Mouse (Mus musculus): ENCODE data around the gene Cnp. TPM values are rescaled to one million over a fixed set of nuclear protein-coding genes. Genes with fewer than 3 reads are reported as not detected.
A peak's percentile ranks its signal among the peaks of the same experiment; 100 is the strongest.

The Cnp gene
- polyA plus RNA-seq, 1 experiment from 2014 or later, result 53.2 TPM

GRCm38 (mm10) chr11:100561748-100562147 lies 13.0 kb upstream of the Cnp start:
- no peak overlapping the region for H3K9ac ChIP-seq
- no peaks in the 10 kb centered on the region for H3K27me3 ChIP-seq
- H3K27ac ChIP-seq (replicated peaks), result no peak overlapping the region
- WGBS, result 60% methylated on average over 5 of the region's 5 CpGs
- H3K4me2 ChIP-seq, result no peak overlapping the region
- no peak overlapping the region for H3K4me3 ChIP-seq
- no peaks in the 10 kb centered on the region for H3K36me3 ChIP-seq
- ATAC-seq (ENCODE audit: low read depth), result no peak
- H3K9me3 ChIP-seq, result no peaks in the 10 kb centered on the region
- H3K4me1 ChIP-seq (replicated peaks), result no peaks in the 10 kb centered on the region

- Histone ChIP-seq H3K36me3 (no peaks in the 10 kb centered on the region), H3K4me1 (replicated peaks) (no peaks in the 10 kb centered on the region)
- whole genome bisulfite sequencing, result 80% methylated on average over 15 of the region's 15 CpGs
These were observed 10.4 kb upstream of the Cnp start for GRCm38 (mm10) chr11:100564297-100564696.

GRCm38 (mm10) chr11:100564703-100565102 lies 10.0 kb upstream of the Cnp start:
- no peaks in the 10 kb centered on the region for H3K27me3 ChIP-seq
- H3K9me3 ChIP-seq, result no peaks in the 10 kb centered on the region
- no peak overlapping the region for H3K9ac ChIP-seq
- H3K27ac ChIP-seq (replicated peaks), result no peak overlapping the region
- H3K4me1 ChIP-seq (replicated peaks), result no peaks in the 10 kb centered on the region
- no peak for ATAC-seq (ENCODE audit: low read depth)
- H3K36me3 ChIP-seq, result no peaks in the 10 kb centered on the region
- H3K4me3 ChIP-seq, result no peak overlapping the region
- 90% methylated on average over 6 of the region's 6 CpGs for WGBS
- no peak overlapping the region for H3K4me2 ChIP-seq

More at GRCm38 (mm10) chr11:100564297-100564696, 10.4 kb upstream of the Cnp start:
- H3K27ac ChIP-seq (replicated peaks), result no peak overlapping the region
- H3K4me2 ChIP-seq, result no peak overlapping the region
- H3K9me3 ChIP-seq, result no peaks in the 10 kb centered on the region
- no peak overlapping the region for H3K4me3 ChIP-seq
- ATAC-seq (ENCODE audit: low read depth), result no peak
- no peak overlapping the region for H3K9ac ChIP-seq
- H3K27me3 ChIP-seq, result no peaks in the 10 kb centered on the region

- H3K9me3 ChIP-seq, result no peaks in the 10 kb centered on the region
- H3K27me3 ChIP-seq, result peaks cover 10% of the 10 kb centered on the region; the same call in 1 of the 2 replicates
- H3K4me3 ChIP-seq, result no peak overlapping the region
- H3K36me3 ChIP-seq, result no peaks in the 10 kb centered on the region
- no peak overlapping the region for H3K4me2 ChIP-seq
- H3K27ac ChIP-seq (replicated peaks), result no peak overlapping the region
- no peak overlapping the region for H3K9ac ChIP-seq
- WGBS, result 78% methylated on average over 5 of the region's 5 CpGs
- no peak for ATAC-seq (ENCODE audit: low read depth)
- peaks cover 13% of the 10 kb centered on the region for H3K4me1 ChIP-seq (replicated peaks)
These were observed 7.5 kb upstream of the Cnp start for GRCm38 (mm10) chr11:100567229-100567628.

GRCm38 (mm10) chr11:100567815-100568245 lies 6.9 kb upstream of the Cnp start:
- ATAC-seq (ENCODE audit: low read depth), result no peak
- H3K27me3 ChIP-seq, result peaks cover 15% of the 10 kb centered on the region; the same call in 1 of the 2 replicates
- no peak overlapping the region for H3K4me3 ChIP-seq
- no peaks in the 10 kb centered on the region for H3K36me3 ChIP-seq
- peaks cover 13% of the 10 kb centered on the region for H3K4me1 ChIP-seq (replicated peaks)
- H3K9me3 ChIP-seq, result no peaks in the 10 kb centered on the region
- H3K27ac ChIP-seq (replicated peaks), result no peak overlapping the region
- no peak overlapping the region for H3K4me2 ChIP-seq
- no peak overlapping the region for H3K9ac ChIP-seq
- WGBS, result 57% methylated on average over 9 of the region's 9 CpGs

- WGBS, result 88% methylated on average over 8 of the region's 8 CpGs
- peaks cover 15% of the 10 kb centered on the region; the same call in 1 of the 2 replicates for H3K27me3 ChIP-seq
- H3K9me3 ChIP-seq, result no peaks in the 10 kb centered on the region
- ATAC-seq (ENCODE audit: low read depth), result no peak
- H3K4me2 ChIP-seq, result no peak overlapping the region
- H3K36me3 ChIP-seq, result no peaks in the 10 kb centered on the region
- no peak overlapping the region for H3K27ac ChIP-seq (replicated peaks)
- no peak overlapping the region for H3K9ac ChIP-seq
- peaks cover 13% of the 10 kb centered on the region for H3K4me1 ChIP-seq (replicated peaks)
- no peak overlapping the region for H3K4me3 ChIP-seq
These were observed 6.0 kb upstream of the Cnp start for GRCm38 (mm10) chr11:100568692-100569091.

- Histone ChIP-seq H3K4me1 (replicated peaks) (peaks cover 17% of the 10 kb centered on the region), H3K27me3 (peaks cover 15% of the 10 kb centered on the region; the same call in 1 of the 2 replicates), H3K36me3 (no peaks in the 10 kb centered on the region), H3K4me2 (no peak overlapping the region), H3K9ac (no peak overlapping the region), H3K9me3 (no peaks in the 10 kb centered on the region), H3K4me3 (no peak overlapping the region), H3K27ac (replicated peaks) (no peak overlapping the region)
- no peak for ATAC-seq (ENCODE audit: low read depth)
- WGBS, result 67% methylated on average over 9 of the region's 9 CpGs
These were observed 4.9 kb upstream of the Cnp start for GRCm38 (mm10) chr11:100569789-100570188.

GRCm38 (mm10) chr11:100570430-100571201 lies 4.1 kb upstream of the Cnp start:
- ATAC-seq (ENCODE audit: low read depth), result peak; percentile 54

GRCm38 (mm10) chr11:100571202-100571567 lies 3.5 kb upstream of the Cnp start:
- Histone ChIP-seq H3K27ac (replicated peaks) (no peak overlapping the region), H3K9ac (peak overlapping the region; percentile 64), H3K4me1 (replicated peaks) (peaks cover 31% of the 10 kb centered on the region), H3K4me3 (peak overlapping the region; percentile 25), H3K36me3 (no peaks in the 10 kb centered on the region), H3K9me3 (no peaks in the 10 kb centered on the region), H3K27me3 (peaks cover 15% of the 10 kb centered on the region; the same call in 1 of the 2 replicates), H3K4me2 (peak overlapping the region; percentile 59)
- 0 out of 2 replicates have a peak, but pooled peaks have one; percentile 43 for ATAC-seq (ENCODE audit: low read depth)
- WGBS, result 7% methylated on average over 16 of the region's 16 CpGs

More at GRCm38 (mm10) chr11:100570430-100571201, 4.1 kb upstream of the Cnp start:
- no peaks in the 10 kb centered on the region for H3K36me3 ChIP-seq
- peaks cover 15% of the 10 kb centered on the region; the same call in 1 of the 2 replicates for H3K27me3 ChIP-seq
- WGBS, result 7% methylated on average over 8 of the region's 8 CpGs
- peaks cover 25% of the 10 kb centered on the region for H3K4me1 ChIP-seq (replicated peaks)
- H3K9ac ChIP-seq, result peak overlapping the region; percentile 64
- no peaks in the 10 kb centered on the region for H3K9me3 ChIP-seq
- no peak overlapping the region for H3K27ac ChIP-seq (replicated peaks)
- peak overlapping the region; percentile 59 for H3K4me2 ChIP-seq
- peak overlapping the region; percentile 25 for H3K4me3 ChIP-seq

GRCm38 (mm10) chr11:100574188-100574587 lies 516 bp upstream of the Cnp start:
- Histone ChIP-seq H3K27ac (replicated peaks) (0 out of 2 replicates have a peak overlapping the region, but pooled peaks have one; percentile 74), H3K27me3 (peaks cover 15% of the 10 kb centered on the region; the same call in 1 of the 2 replicates), H3K9me3 (no peaks in the 10 kb centered on the region), H3K4me3 (no peak overlapping the region), H3K36me3 (peaks cover 12% of the 10 kb centered on the region), H3K9ac (no peak overlapping the region), H3K4me2 (peak overlapping the region; percentile 78), H3K4me1 (replicated peaks) (peaks cover 41% of the 10 kb centered on the region)
- 90% methylated on average over 3 of the region's 3 CpGs for WGBS
- ATAC-seq (ENCODE audit: low read depth), result no peak

GRCm38 (mm10) chr11:100575484-100575855 lies 766 bp downstream of the Cnp start:
- Histone ChIP-seq H3K4me2 (peak overlapping the region; percentile 78), H3K9ac (peak overlapping the region; percentile 78), H3K27ac (replicated peaks) (peak overlapping the region; percentile 74), H3K36me3 (peaks cover 25% of the 10 kb centered on the region), H3K9me3 (no peaks in the 10 kb centered on the region), H3K4me3 (peak overlapping the region; percentile 58), H3K27me3 (peaks cover 15% of the 10 kb centered on the region; the same call in 1 of the 2 replicates), H3K4me1 (replicated peaks) (peaks cover 41% of the 10 kb centered on the region)
- WGBS, result 32% methylated on average over 2 of the region's 2 CpGs
- ATAC-seq (ENCODE audit: low read depth), result peak; percentile 44; the same call in 1 of the 2 replicates

GRCm38 (mm10) chr11:100576256-100576655 lies 1.6 kb downstream of the Cnp start:
- H3K4me3 ChIP-seq, result peak overlapping the region; percentile 58; the same call in 1 of the 2 replicates
- peaks cover 33% of the 10 kb centered on the region for H3K4me1 ChIP-seq (replicated peaks)
- H3K4me2 ChIP-seq, result peak overlapping the region; percentile 78
- no peak for ATAC-seq (ENCODE audit: low read depth)
- 0 out of 2 replicates have a peak overlapping the region, but pooled peaks have one; percentile 78 for H3K9ac ChIP-seq
- no peak overlapping the region for H3K27ac ChIP-seq (replicated peaks)
- H3K36me3 ChIP-seq, result peaks cover 33% of the 10 kb centered on the region
- 69% methylated on average over 21 of the region's 21 CpGs for WGBS
- peaks cover 15% of the 10 kb centered on the region; the same call in 1 of the 2 replicates for H3K27me3 ChIP-seq
- H3K9me3 ChIP-seq, result no peaks in the 10 kb centered on the region

All from neural tube, embryonic 13.5 days (tissue).